Mouse (Mus musculus) heart, embryonic 16.5 days (tissue): Measurements from ENCODE around the gene Allc. TPM values are rescaled to one million over a fixed set of nuclear protein-coding genes. Genes with fewer than 3 reads are reported as not detected.

Experiments
- ATAC-seq: fragments of 200-750 bp; cut with Nextera tagmentation; replicated peaks from 2 replicates; pipeline ENCODE4 v1.8.0; 2017; ENCODE audit warnings: moderate number of reproducible peaks; ENCODE audit not compliant: insufficient read depth, low FRiP score; ENCODE audit errors: extremely low read depth
- H3K27ac ChIP-seq: fragments of 300-500 bp; sonication (generic); 2 replicates; pipeline ENCODE4 v1.5.1; 2014; ENCODE audit warnings: mild to moderate bottlenecking, low read length, control low read depth, moderate library complexity
- H3K27me3 ChIP-seq: fragments of 300-500 bp; sonication (generic); 2 replicates; pipeline ENCODE4 v1.6.1; 2014; ENCODE audit warnings: low read length, mixed read lengths; ENCODE audit not compliant: control insufficient read depth, insufficient read depth
- H3K36me3 ChIP-seq: fragments of 300-500 bp; sonication (generic); 2 replicates; pipeline ENCODE4 v1.6.1; 2014; ENCODE audit not compliant: control insufficient read depth, insufficient read depth
- H3K4me1 ChIP-seq: fragments of 300-500 bp; sonication (generic); 2 replicates; pipeline ENCODE4 v1.6.1; 2014; ENCODE audit warnings: low read length, mixed read lengths; ENCODE audit not compliant: control insufficient read depth, insufficient read depth
- H3K4me2 ChIP-seq: fragments of 300-500 bp; sonication (generic); 2 replicates; pipeline ENCODE4 v1.6.1; 2014; ENCODE audit warnings: low read depth, mild to moderate bottlenecking, control low read depth, low read length
- H3K4me3 ChIP-seq: fragments of 300-500 bp; sonication (generic); 2 replicates; pipeline ENCODE4 v1.5.1; 2014; ENCODE audit warnings: mild to moderate bottlenecking, control low read depth, low read length
- H3K9ac ChIP-seq: fragments of 300-500 bp; sonication (generic); 2 replicates; pipeline ENCODE4 v1.6.1; 2014; ENCODE audit warnings: low read length, control low read depth
- H3K9me3 ChIP-seq: fragments of 300-500 bp; sonication (generic); replicated peaks from 2 replicates; pipeline ENCODE4 v1.6.1; 2016; ENCODE audit warnings: low read length; ENCODE audit not compliant: control insufficient read depth
- WGBS: fragments of 180-500 bp; shearing (Covaris S2); extraction: QIAGEN DNeasy Blood & Tissue Kit; methylation state at CpG from one replicate; pipeline ENCODE4 v1.1.7; 2014; 5-methylcytosine and 5-hydroxymethylcytosine counted together
- polyA plus RNA-seq: library from polyadenylated mRNA; unstranded; fragments of >200 nt; fragmentation: Nextera tagmentation; extraction: Ambion mirVana; gene quantifications from 2 replicates; pipeline ENCODE4 v1.2.1, GENCODE M21; 2015

The Allc gene
- polyA plus RNA-seq, 1 experiment from 2014 or later = not detected

- H3K9ac ChIP-seq = no peak overlapping the region
- H3K9me3 ChIP-seq = no peaks in the 10 kb centered on the region
- ATAC-seq = no peak
- no peak overlapping the region for H3K4me2 ChIP-seq
- H3K4me3 ChIP-seq = no peak overlapping the region
- peaks cover 6% of the 10 kb centered on the region for H3K4me1 ChIP-seq
- H3K36me3 ChIP-seq = no peaks in the 10 kb centered on the region
- H3K27ac ChIP-seq = no peak overlapping the region
- no peaks in the 10 kb centered on the region for H3K27me3 ChIP-seq
These were observed 14.5 kb upstream of the Allc start for GRCm38 (mm10) chr12:28596851-28597250.

GRCm38 (mm10) chr12:28590428-28590827 is 8.1 kb upstream of the Allc start:
- WGBS = 38% methylated on average over 13 of the region's 13 CpGs
- no peak for ATAC-seq
- no peaks in the 10 kb centered on the region for H3K4me1 ChIP-seq
- H3K9ac ChIP-seq = no peak overlapping the region
- H3K4me3 ChIP-seq = no peak overlapping the region
- H3K9me3 ChIP-seq = no peaks in the 10 kb centered on the region
- H3K27me3 ChIP-seq = peaks cover 7% of the 10 kb centered on the region
- no peak overlapping the region for H3K27ac ChIP-seq
- H3K4me2 ChIP-seq = no peak overlapping the region
- no peaks in the 10 kb centered on the region for H3K36me3 ChIP-seq

- 7% methylated on average over 24 of the region's 24 CpGs for WGBS
- Histone ChIP-seq H3K9me3 (no peaks in the 10 kb centered on the region), H3K27me3 (peaks cover 7% of the 10 kb centered on the region), H3K4me1 (no peaks in the 10 kb centered on the region), H3K4me3 (peak overlapping the region; percentile 45), H3K36me3 (no peaks in the 10 kb centered on the region), H3K9ac (peak overlapping the region; percentile 31; the same call in 1 of the 2 replicates), H3K27ac (no peak overlapping the region), H3K4me2 (peak overlapping the region; percentile 63)
- ATAC-seq = peak; percentile 82
These were observed 7.0 kb upstream of the Allc start for GRCm38 (mm10) chr12:28589090-28589868.

- Histone ChIP-seq H3K4me3 (no peak overlapping the region), H3K4me2 (no peak overlapping the region), H3K9me3 (no peaks in the 10 kb centered on the region), H3K36me3 (no peaks in the 10 kb centered on the region), H3K27me3 (peaks cover 7% of the 10 kb centered on the region), H3K9ac (no peak overlapping the region), H3K27ac (no peak overlapping the region), H3K4me1 (no peaks in the 10 kb centered on the region)
- no peak for ATAC-seq
- 76% methylated on average over 6 of the region's 6 CpGs for WGBS
These were observed 5.6 kb upstream of the Allc start for GRCm38 (mm10) chr12:28587949-28588348.

- H3K9me3 ChIP-seq = no peaks in the 10 kb centered on the region
- WGBS = 60% methylated on average over 3 of the region's 3 CpGs
- no peak overlapping the region for H3K4me3 ChIP-seq
- H3K27me3 ChIP-seq = peaks cover 7% of the 10 kb centered on the region
- H3K4me1 ChIP-seq = no peaks in the 10 kb centered on the region
- ATAC-seq = no peak
- H3K36me3 ChIP-seq = no peaks in the 10 kb centered on the region
- H3K27ac ChIP-seq = no peak overlapping the region
- no peak overlapping the region for H3K4me2 ChIP-seq
- H3K9ac ChIP-seq = no peak overlapping the region
These were observed 1.7 kb upstream of the Allc start for GRCm38 (mm10) chr12:28584036-28584435.

- no peak for ATAC-seq
- no peak overlapping the region for H3K27ac ChIP-seq
- no peaks in the 10 kb centered on the region for H3K27me3 ChIP-seq
- no peak overlapping the region for H3K9ac ChIP-seq
- H3K4me1 ChIP-seq = no peaks in the 10 kb centered on the region
- 31% methylated on average over 4 of the region's 4 CpGs for WGBS
- H3K4me3 ChIP-seq = no peak overlapping the region
- no peaks in the 10 kb centered on the region for H3K9me3 ChIP-seq
- no peaks in the 10 kb centered on the region for H3K36me3 ChIP-seq
- no peak overlapping the region for H3K4me2 ChIP-seq
These were observed 3.2 kb downstream of the Allc start for GRCm38 (mm10) chr12:28579132-28579531.

GRCm38 (mm10) chr12:28578147-28578546 is 4.2 kb downstream of the Allc start:
- Histone ChIP-seq H3K4me2 (no peak overlapping the region), H3K9me3 (no peaks in the 10 kb centered on the region), H3K4me1 (no peaks in the 10 kb centered on the region), H3K36me3 (no peaks in the 10 kb centered on the region), H3K27ac (no peak overlapping the region), H3K4me3 (no peak overlapping the region), H3K27me3 (no peaks in the 10 kb centered on the region), H3K9ac (no peak overlapping the region)
- no peak for ATAC-seq
- 61% methylated on average over 3 of the region's 3 CpGs for WGBS

- Histone ChIP-seq H3K4me3 (no peak overlapping the region), H3K36me3 (no peaks in the 10 kb centered on the region), H3K9me3 (no peaks in the 10 kb centered on the region), H3K4me1 (no peaks in the 10 kb centered on the region), H3K27ac (no peak overlapping the region), H3K27me3 (no peaks in the 10 kb centered on the region), H3K9ac (no peak overlapping the region), H3K4me2 (no peak overlapping the region)
- ATAC-seq = no peak
- 61% methylated on average over 6 of the region's 6 CpGs for WGBS
These were observed 6.8 kb downstream of the Allc start for GRCm38 (mm10) chr12:28575366-28576070.

GRCm38 (mm10) chr12:28572241-28572640 is 10.1 kb downstream of the Allc start:
- H3K4me3 ChIP-seq = no peak overlapping the region
- H3K27ac ChIP-seq = no peak overlapping the region
- no peaks in the 10 kb centered on the region for H3K9me3 ChIP-seq
- H3K9ac ChIP-seq = no peak overlapping the region
- H3K36me3 ChIP-seq = no peaks in the 10 kb centered on the region
- 85% methylated on average over 2 of the region's 2 CpGs for WGBS
- no peak for ATAC-seq
- no peaks in the 10 kb centered on the region for H3K27me3 ChIP-seq
- H3K4me1 ChIP-seq = no peaks in the 10 kb centered on the region
- H3K4me2 ChIP-seq = no peak overlapping the region
